Mouse (Mus musculus) kidney, adult 2 months (tissue): ENCODE results near the gene Barx1.

Experiments
- CTCF ChIP-seq: fragments of 200-500 bp; conservative IDR thresholded peaks from 2 replicates; pipeline ENCODE4 v1.5.1; 2011; ENCODE audit warnings: low read depth, mild to moderate bottlenecking, control low read depth, low read length, moderate library complexity, mixed read lengths; ENCODE audit not compliant: insufficient read depth, insufficient read length
- POLR2A ChIP-seq: fragments of 200-500 bp; IDR thresholded peaks from one replicate; pipeline ENCODE4 v1.6.1; 2011; ENCODE audit warnings: low read depth, low read length, control low read depth

DNA sequence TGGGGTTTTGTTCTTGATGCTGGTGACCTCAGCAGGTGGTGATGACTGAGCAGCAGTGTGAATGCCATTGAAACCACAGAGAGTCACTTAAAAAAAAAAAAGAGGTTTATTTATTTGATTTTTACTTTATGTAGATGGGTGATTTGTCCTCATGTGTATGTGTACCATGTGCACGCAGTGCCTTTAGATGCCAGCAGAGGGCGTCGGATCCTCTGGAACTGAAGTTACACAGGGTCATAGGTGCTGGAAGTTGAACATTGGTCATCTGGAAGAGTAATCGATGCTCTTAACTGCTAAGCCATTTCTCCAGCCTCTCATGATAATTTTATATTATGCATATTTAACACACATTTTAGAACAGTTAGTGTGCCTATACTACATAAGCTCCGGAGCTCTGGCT is 11.8 kb downstream of the Barx1 start:
- no peak for TF ChIP-seq POLR2A
- TF ChIP-seq CTCF, result no peak
